Mouse (Mus musculus): ENCODE data around the gene Spef2. TPM values are rescaled to one million over a fixed set of nuclear protein-coding genes. Genes with fewer than 3 reads are reported as not detected.
"Not testable (repeated sequence)": the region's sequence is repeated elsewhere in the genome, so short reads cannot be mapped to it uniquely, and the experiment has no call there.

The Spef2 gene
- 1.1 TPM in 1 of 2 replicates, not detected in the other for total RNA-seq (2014; rRNA removed; ENCODE audit: low replicate concordance)
- polyA plus RNA-seq (2015; fragmentation: Nextera tagmentation; extraction: Ambion mirVana): 0.11 and 0.21 TPM in 2 replicates

GRCm38 (mm10) chr15:9748359-9749102 lies at the start of gene Spef2:
TSS of gene Spef2 (minus strand) at chr15:9748868.
- WGBS: 21% methylated on average over 16 of the region's 16 CpGs
- H3K4me2 ChIP-seq (ENCODE audit: low read depth, low read length): peak within 1 kb of the TSS; percentile 51
- DNase-seq (ENCODE audit: low spot score) (peak; percentile 75), ATAC-seq (ENCODE audit: insufficient read depth, low read depth) (peak; percentile 77)
- H3K36me3 ChIP-seq (replicated peaks; ENCODE audit: control insufficient read depth, insufficient read depth, low read length): no peaks in the 10 kb centered on the region
- no peak within 1 kb of the TSS for H3K27ac ChIP-seq (ENCODE audit: low read depth)
- no peaks in the 10 kb centered on the region for H3K27me3 ChIP-seq (ENCODE audit: control insufficient read depth, insufficient read depth, low read length)
- H3K9ac ChIP-seq (replicated peaks; ENCODE audit: low read depth, low read length): no peak within 1 kb of the TSS
- no peaks in the 10 kb centered on the region for H3K4me1 ChIP-seq (ENCODE audit: control insufficient read depth, insufficient read depth)
- H3K9me3 ChIP-seq (replicated peaks; ENCODE audit: control insufficient read depth, low read length): no peaks in the 10 kb centered on the region
- H3K4me3 ChIP-seq (ENCODE audit: low read depth, low read length): peak within 1 kb of the TSS; percentile 31
- TF ChIP-seq EP300 (IDR thresholded peaks at IDR 0.05; ENCODE audit: low read depth): no peak
- TF ChIP-seq CTCF (IDR thresholded peaks at IDR 0.05; ENCODE audit: low read depth): peak; percentile 30

- ATAC-seq (ENCODE audit: insufficient read depth, low read depth): no peak
- Histone ChIP-seq H3K4me2 (ENCODE audit: low read depth, low read length) (no peak overlapping the region), H3K36me3 (replicated peaks; ENCODE audit: control insufficient read depth, insufficient read depth, low read length) (no peaks in the 10 kb centered on the region), H3K4me3 (ENCODE audit: low read depth, low read length) (no peak overlapping the region), H3K4me1 (ENCODE audit: control insufficient read depth, insufficient read depth) (no peaks in the 10 kb centered on the region), H3K27me3 (ENCODE audit: control insufficient read depth, insufficient read depth, low read length) (no peaks in the 10 kb centered on the region), H3K9ac (replicated peaks; ENCODE audit: low read depth, low read length) (no peak overlapping the region), H3K9me3 (replicated peaks; ENCODE audit: control insufficient read depth, low read length) (no peaks in the 10 kb centered on the region), H3K27ac (ENCODE audit: low read depth) (no peak overlapping the region)
- no peak for DNase-seq (ENCODE audit: low spot score)
- TF ChIP-seq EP300 (IDR thresholded peaks at IDR 0.05; ENCODE audit: low read depth) (no peak), CTCF (IDR thresholded peaks at IDR 0.05; ENCODE audit: low read depth) (no peak)
- WGBS: 75% methylated on average over 3 of the region's 3 CpGs
Measured at GRCm38 (mm10) chr15:9794131-9794530, 45.5 kb upstream of the Spef2 start.

GRCm38 (mm10) chr15:9788245-9789030 lies 39.8 kb upstream of the Spef2 start:
- H3K36me3 ChIP-seq (replicated peaks; ENCODE audit: control insufficient read depth, insufficient read depth, low read length): no peaks in the 10 kb centered on the region
- H3K4me1 ChIP-seq (ENCODE audit: control insufficient read depth, insufficient read depth): no peaks in the 10 kb centered on the region
- H3K4me2 ChIP-seq (ENCODE audit: low read depth, low read length): no peak overlapping the region
- no peaks in the 10 kb centered on the region for H3K9me3 ChIP-seq (replicated peaks; ENCODE audit: control insufficient read depth, low read length)
- no peaks in the 10 kb centered on the region for H3K27me3 ChIP-seq (ENCODE audit: control insufficient read depth, insufficient read depth, low read length)
- no peak overlapping the region for H3K4me3 ChIP-seq (ENCODE audit: low read depth, low read length)
- ATAC-seq (ENCODE audit: insufficient read depth, low read depth): no peak
- 41% methylated on average over 3 of the region's 3 CpGs for WGBS
- H3K27ac ChIP-seq (ENCODE audit: low read depth): no peak overlapping the region
- no peak for TF ChIP-seq EP300 (IDR thresholded peaks at IDR 0.05; ENCODE audit: low read depth)
- no peak for TF ChIP-seq CTCF (IDR thresholded peaks at IDR 0.05; ENCODE audit: low read depth)
- H3K9ac ChIP-seq (replicated peaks; ENCODE audit: low read depth, low read length): no peak overlapping the region
- DNase-seq (ENCODE audit: low spot score): no peak

- not testable (repeated sequence) for H3K4me3 ChIP-seq (ENCODE audit: low read depth, low read length); H3K4me1 ChIP-seq (ENCODE audit: control insufficient read depth, insufficient read depth); H3K4me2 ChIP-seq (ENCODE audit: low read depth, low read length); H3K27ac ChIP-seq (ENCODE audit: low read depth); ATAC-seq (ENCODE audit: insufficient read depth, low read depth); H3K9ac ChIP-seq (replicated peaks; ENCODE audit: low read depth, low read length); H3K36me3 ChIP-seq (replicated peaks; ENCODE audit: control insufficient read depth, insufficient read depth, low read length); DNase-seq (ENCODE audit: low spot score); H3K9me3 ChIP-seq (replicated peaks; ENCODE audit: control insufficient read depth, low read length); H3K27me3 ChIP-seq (ENCODE audit: control insufficient read depth, insufficient read depth, low read length)
- WGBS: 80% methylated on average over 6 of the region's 6 CpGs
Measured at GRCm38 (mm10) chr15:9774222-9775142, 25.8 kb upstream of the Spef2 start.
